Mouse (Mus musculus) frontal cortex, adult (tissue): Measurements from ENCODE around the gene Cpt1a.

ENCODE experiments used
- ATAC-seq: cut with Nextera tagmentation; 2 replicates; pipeline ENCODE4 v1.9.2; 2017; ENCODE audit warnings: mild to moderate bottlenecking, moderate library complexity, mixed read lengths; ENCODE audit not compliant: low TSS enrichment

Gene Cpt1a

GRCm38 (mm10) chr19:3428057-3428830, 106.1 kb downstream of the Cpt1a start:
- ATAC-seq: no peak

DNA sequence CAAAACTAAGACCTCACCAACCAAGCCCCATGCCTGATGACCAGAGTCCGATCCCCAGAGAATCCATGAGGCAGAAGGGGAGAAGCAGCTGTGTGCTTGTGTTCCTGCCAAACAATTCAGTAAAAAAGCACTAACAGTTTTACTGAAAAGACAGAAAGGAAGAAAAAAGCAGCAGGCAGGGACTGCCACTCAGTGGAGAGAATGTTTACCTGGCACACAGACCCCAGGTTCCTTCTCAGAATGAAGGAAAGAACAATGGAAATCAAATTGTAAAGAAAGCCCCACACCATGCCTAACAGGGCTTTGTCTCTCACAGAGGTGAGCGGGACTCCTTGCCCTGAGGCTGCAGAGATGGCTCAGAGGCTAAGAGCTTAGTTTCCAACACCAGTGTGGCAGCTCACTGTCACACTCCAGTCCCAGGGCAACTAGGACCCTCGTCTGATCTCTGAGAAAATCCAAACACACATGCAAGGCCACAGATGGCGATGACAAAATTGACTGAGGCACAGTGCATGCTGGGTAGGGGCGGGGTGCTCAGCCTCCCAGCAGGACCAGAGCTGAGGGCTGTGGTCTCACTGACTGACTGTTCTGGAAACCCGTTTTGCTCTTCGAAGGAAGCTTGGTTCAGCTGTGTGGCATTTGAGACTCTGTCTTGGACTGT, 107.2 kb downstream of the Cpt1a start:
- ATAC-seq: no peak

GRCm38 (mm10) chr19:3431066-3431465, 108.9 kb downstream of the Cpt1a start:
- ATAC-seq: no peak

- no peak for ATAC-seq
These were observed 109.8 kb downstream of the Cpt1a start for GRCm38 (mm10) chr19:3431969-3432368.

DNA sequence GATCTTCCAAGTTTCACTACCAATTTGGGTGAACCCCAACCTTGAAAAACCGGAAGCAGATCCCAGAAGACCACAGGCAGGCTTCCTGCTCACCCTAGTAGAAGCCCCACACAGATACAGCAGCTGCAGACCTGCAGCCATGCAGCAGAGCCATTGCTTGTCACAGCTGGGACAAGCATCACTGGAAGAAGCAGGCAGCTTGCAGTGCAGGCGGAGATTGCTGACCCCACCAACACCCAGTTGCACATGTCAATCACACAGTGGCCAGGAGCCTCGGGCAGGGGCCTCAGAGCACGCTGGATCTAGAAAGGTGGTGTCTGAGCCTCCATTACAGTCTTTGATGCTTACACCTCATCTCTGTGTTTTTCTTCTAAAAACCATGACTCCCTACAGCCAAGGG, 112.0 kb downstream of the Cpt1a start:
- ATAC-seq: no peak

DNA sequence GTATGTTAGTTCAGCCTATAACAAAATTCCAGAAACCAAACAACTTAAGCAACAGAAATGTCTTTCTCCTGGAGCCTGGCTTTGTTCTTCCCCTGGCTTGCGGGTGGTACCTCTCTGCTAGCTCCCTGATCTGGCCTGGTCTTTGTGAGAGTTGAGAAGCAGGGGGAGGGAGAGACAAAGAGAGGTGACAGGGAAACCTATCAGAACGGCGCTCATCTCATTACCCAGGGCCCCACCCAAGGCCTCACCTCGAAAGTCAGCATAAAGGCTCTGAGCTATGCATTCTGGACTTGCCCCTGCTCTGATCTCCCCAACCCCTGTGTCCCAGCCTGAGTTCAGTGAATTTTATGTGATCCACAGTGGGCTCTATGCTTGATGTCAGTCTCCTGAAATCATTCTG, 112.5 kb downstream of the Cpt1a start:
- no peak for ATAC-seq
